Mouse (Mus musculus): ENCODE data around the gene Wdr70. TPM values are rescaled to one million over a fixed set of nuclear protein-coding genes. Genes with fewer than 3 reads are reported as not detected.

Wdr70 gene
- polyA plus RNA-seq, 1 experiment = 13.5 TPM

DNA sequence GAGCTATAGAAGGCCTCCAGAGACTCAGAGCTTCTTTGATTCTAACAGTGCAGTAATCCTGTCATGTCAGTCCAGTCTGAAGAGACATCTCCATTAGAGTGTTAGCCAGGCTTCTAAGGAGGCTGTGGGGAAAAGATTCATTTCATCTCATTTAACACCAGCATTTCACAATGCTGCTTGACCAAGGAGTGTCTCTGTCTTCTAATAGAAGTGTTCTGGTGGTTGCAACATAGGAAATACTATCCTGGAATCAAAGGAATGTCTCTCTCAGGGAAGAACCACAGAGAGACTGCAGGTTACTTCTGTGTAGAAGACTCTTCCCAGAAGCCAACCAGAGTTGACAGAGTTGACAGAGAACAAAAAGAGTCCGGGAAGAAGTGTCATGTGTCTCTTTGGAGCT, 257.3 kb downstream of the Wdr70 start:
- no peak for DNase-seq
- Histone ChIP-seq H3K4me3 (ENCODE audit: insufficient read depth, low read depth, low read length) (no peak overlapping the region), H3K4me1 (ENCODE audit: control insufficient read depth, insufficient read depth, low read length) (no peaks in the 10 kb centered on the region), H3K36me3 (ENCODE audit: control insufficient read depth, insufficient read depth, low read length) (no peaks in the 10 kb centered on the region), H3K27ac (ENCODE audit: insufficient read depth, low read depth, low read length) (no peak overlapping the region), H3K27me3 (replicated peaks; ENCODE audit: control insufficient read depth, insufficient read depth, low read length) (no peaks in the 10 kb centered on the region)
- no peak for TF ChIP-seq POLR2A (IDR thresholded peaks at IDR 0.05; ENCODE audit: low read depth, low read length)
- 97% methylated on average over 1 of the region's 1 CpGs for WGBS

- no peak for DNase-seq
- no peak overlapping the region for H3K27ac ChIP-seq (ENCODE audit: insufficient read depth, low read depth, low read length)
- H3K36me3 ChIP-seq (ENCODE audit: control insufficient read depth, insufficient read depth, low read length) = no peaks in the 10 kb centered on the region
- no peak for TF ChIP-seq POLR2A (IDR thresholded peaks at IDR 0.05; ENCODE audit: low read depth, low read length)
- TF ChIP-seq CTCF (conservative IDR thresholded peaks at IDR 0.05; ENCODE audit: insufficient read depth, insufficient read length, low read depth, low read length) = no peak
- H3K4me1 ChIP-seq (ENCODE audit: control insufficient read depth, insufficient read depth, low read length) = no peaks in the 10 kb centered on the region
- H3K4me3 ChIP-seq (ENCODE audit: insufficient read depth, low read depth, low read length) = no peak overlapping the region
- WGBS = 34% methylated on average over 7 of the region's 7 CpGs
- no peaks in the 10 kb centered on the region for H3K27me3 ChIP-seq (replicated peaks; ENCODE audit: control insufficient read depth, insufficient read depth, low read length)
Measured at GRCm38 (mm10) chr15:7838921-7839309, 260.1 kb downstream of the Wdr70 start.

DNA sequence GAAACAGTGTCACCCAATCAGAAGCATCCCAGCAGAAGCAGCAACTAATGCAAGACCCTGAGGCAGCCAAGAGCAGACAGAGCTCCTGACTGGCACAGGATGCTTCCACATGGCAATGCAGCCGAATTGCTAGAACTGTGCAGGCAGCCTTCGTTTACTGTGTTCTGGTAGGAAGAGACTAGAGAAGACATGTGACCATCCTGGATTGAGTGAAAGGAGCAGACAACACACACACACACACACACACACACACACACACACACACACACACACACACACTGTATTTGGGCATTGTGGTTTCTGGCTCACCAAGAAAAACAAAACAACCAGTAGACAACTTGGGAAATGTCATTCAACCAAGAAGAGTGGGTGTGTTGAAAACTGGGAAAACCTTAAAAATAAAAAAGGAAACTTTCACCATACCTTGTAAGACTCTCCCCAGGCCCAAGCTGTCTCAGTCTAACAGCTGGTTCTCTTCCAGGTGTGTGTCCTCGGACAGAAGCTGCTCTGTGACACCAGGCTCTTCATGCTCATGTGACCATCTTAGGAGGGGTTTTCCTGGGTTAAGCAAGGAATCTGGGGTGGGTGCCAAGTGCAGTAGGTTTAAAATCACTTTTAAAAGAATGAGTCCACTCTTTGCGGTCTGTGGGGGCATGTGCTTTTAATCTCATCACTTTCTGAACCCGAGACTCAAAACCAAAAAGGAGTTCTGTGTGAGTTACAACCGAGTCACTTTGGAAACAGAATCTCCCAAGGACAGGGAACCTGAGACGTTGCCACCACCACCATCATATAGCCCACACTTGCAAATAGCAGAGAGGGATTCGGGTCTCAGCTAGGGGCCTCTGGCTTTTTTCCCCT, 260.7 kb downstream of the Wdr70 start:
- Histone ChIP-seq H3K4me1 (ENCODE audit: control insufficient read depth, insufficient read depth, low read length) (no peaks in the 10 kb centered on the region), H3K27me3 (replicated peaks; ENCODE audit: control insufficient read depth, insufficient read depth, low read length) (no peaks in the 10 kb centered on the region), H3K36me3 (ENCODE audit: control insufficient read depth, insufficient read depth, low read length) (no peaks in the 10 kb centered on the region), H3K27ac (ENCODE audit: insufficient read depth, low read depth, low read length) (no peak overlapping the region), H3K4me3 (ENCODE audit: insufficient read depth, low read depth, low read length) (no peak overlapping the region)
- DNase-seq = no peak
- TF ChIP-seq POLR2A (IDR thresholded peaks at IDR 0.05; ENCODE audit: low read depth, low read length) (no peak), CTCF (conservative IDR thresholded peaks at IDR 0.05; ENCODE audit: insufficient read depth, insufficient read length, low read depth, low read length) (no peak)
- 41% methylated on average over 8 of the region's 8 CpGs for WGBS

DNA sequence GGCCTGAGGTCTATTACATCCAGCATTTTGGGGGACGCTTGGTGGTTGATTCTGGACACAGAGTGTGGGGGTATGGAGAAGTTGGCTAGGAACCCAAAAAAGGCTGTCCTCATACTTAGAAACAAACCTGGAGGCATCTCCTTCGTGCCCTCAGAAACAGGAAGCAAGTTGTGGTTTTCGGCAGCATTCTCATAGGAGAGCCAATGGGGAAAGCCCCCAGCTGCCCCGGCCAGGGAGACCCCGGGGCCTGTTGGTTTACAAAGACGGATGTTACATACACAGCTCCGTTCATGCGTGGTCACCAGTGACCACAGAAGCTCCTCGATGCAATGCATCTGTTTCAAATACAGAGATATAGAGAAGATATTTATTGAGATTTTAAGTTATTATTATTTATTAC, 263.6 kb downstream of the Wdr70 start:
- no peak for TF ChIP-seq CTCF (conservative IDR thresholded peaks at IDR 0.05; ENCODE audit: insufficient read depth, insufficient read length, low read depth, low read length)
- TF ChIP-seq POLR2A (IDR thresholded peaks at IDR 0.05; ENCODE audit: low read depth, low read length) = no peak
- Histone ChIP-seq H3K27me3 (replicated peaks; ENCODE audit: control insufficient read depth, insufficient read depth, low read length) (no peaks in the 10 kb centered on the region), H3K27ac (ENCODE audit: insufficient read depth, low read depth, low read length) (no peak overlapping the region), H3K4me1 (ENCODE audit: control insufficient read depth, insufficient read depth, low read length) (no peaks in the 10 kb centered on the region), H3K36me3 (ENCODE audit: control insufficient read depth, insufficient read depth, low read length) (no peaks in the 10 kb centered on the region), H3K4me3 (ENCODE audit: insufficient read depth, low read depth, low read length) (no peak overlapping the region)
- WGBS = 77% methylated on average over 9 of the region's 9 CpGs
- DNase-seq = no peak

DNA sequence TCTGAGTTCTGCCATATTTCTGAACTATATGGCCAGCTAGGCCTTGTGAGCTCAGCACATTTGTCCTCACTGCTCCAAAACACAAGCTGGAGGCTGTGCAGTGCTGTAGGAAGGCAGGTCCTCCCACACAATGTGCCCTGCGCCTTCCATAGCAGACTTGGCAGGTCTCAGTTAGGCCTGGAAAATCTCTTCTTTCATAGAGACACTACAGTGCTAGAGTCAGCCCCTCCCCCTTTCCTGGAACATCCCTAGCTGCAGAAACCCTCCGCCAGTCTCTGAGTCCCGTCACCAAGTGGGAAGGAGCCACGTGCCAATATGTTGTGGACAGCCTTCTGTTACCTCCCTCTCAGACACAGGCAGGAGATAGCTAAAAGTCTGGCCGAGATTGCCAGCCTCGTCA, 273.5 kb downstream of the Wdr70 start:
- Histone ChIP-seq H3K36me3 (ENCODE audit: control insufficient read depth, insufficient read depth, low read length) (no peaks in the 10 kb centered on the region), H3K4me1 (ENCODE audit: control insufficient read depth, insufficient read depth, low read length) (no peaks in the 10 kb centered on the region), H3K27ac (ENCODE audit: insufficient read depth, low read depth, low read length) (no peak overlapping the region), H3K27me3 (replicated peaks; ENCODE audit: control insufficient read depth, insufficient read depth, low read length) (no peaks in the 10 kb centered on the region), H3K4me3 (ENCODE audit: insufficient read depth, low read depth, low read length) (no peak overlapping the region)
- WGBS = 50% methylated on average over 6 of the region's 6 CpGs
- TF ChIP-seq CTCF (conservative IDR thresholded peaks at IDR 0.05; ENCODE audit: insufficient read depth, insufficient read length, low read depth, low read length) (no peak), POLR2A (IDR thresholded peaks at IDR 0.05; ENCODE audit: low read depth, low read length) (no peak)
- DNase-seq = no peak

- TF ChIP-seq CTCF (conservative IDR thresholded peaks at IDR 0.05; ENCODE audit: insufficient read depth, insufficient read length, low read depth, low read length) (no peak), POLR2A (IDR thresholded peaks at IDR 0.05; ENCODE audit: low read depth, low read length) (no peak)
- 50% methylated on average over 6 of the region's 6 CpGs for WGBS
- Histone ChIP-seq H3K4me1 (ENCODE audit: control insufficient read depth, insufficient read depth, low read length) (no peaks in the 10 kb centered on the region), H3K27me3 (replicated peaks; ENCODE audit: control insufficient read depth, insufficient read depth, low read length) (no peaks in the 10 kb centered on the region; the same call in 1 of the 2 replicates), H3K36me3 (ENCODE audit: control insufficient read depth, insufficient read depth, low read length) (no peaks in the 10 kb centered on the region), H3K4me3 (ENCODE audit: insufficient read depth, low read depth, low read length) (no peak overlapping the region), H3K27ac (ENCODE audit: insufficient read depth, low read depth, low read length) (no peak overlapping the region)
- DNase-seq = no peak
Measured at GRCm38 (mm10) chr15:7823886-7824285, 275.1 kb downstream of the Wdr70 start.

Other genes with a start within 250 kb of the Wdr70 start
- 5.1 and 5.5 TPM in 2 replicates for gene Nup155, start 10.1 kb upstream of the Wdr70 start, polyA plus RNA-seq (2012; rRNA removed)
- 3.2 TPM in 2 replicates for gene Cplane1, start 69.9 kb upstream of the Wdr70 start, polyA plus RNA-seq (2012; rRNA removed)